Mouse (Mus musculus) liver, adult 2 months (tissue): ENCODE results near the gene Zfp809.

Source experiments
- CTCF ChIP-seq: fragments of 200-500 bp; IDR thresholded peaks from 2 replicates; pipeline ENCODE4 v1.5.1; 2011; ENCODE audit warnings: low read depth, low read length, control low read depth
- POLR2A ChIP-seq: fragments of 200-500 bp; IDR thresholded peaks from 2 replicates; pipeline ENCODE4 v1.6.1; 2011; ENCODE audit warnings: low read length, control low read depth; ENCODE audit not compliant: insufficient read depth; ENCODE audit errors: extremely low read depth

GRCm38 (mm10) chr9:22216705-22217104 lies 8.8 kb upstream of the Zfp809 start:
- TF ChIP-seq CTCF (no peak), POLR2A (no peak)
